Mouse (Mus musculus): ENCODE results near the gene Nme7. TPM values are rescaled to one million over a fixed set of nuclear protein-coding genes. Genes with fewer than 3 reads are reported as not detected.

Nme7 gene
- total and polyA plus RNA-seq, 2 experiments from 2014 or later = 9.0 to 10.5 TPM

GRCm38 (mm10) chr1:164314085-164314484 is 10.2 kb downstream of the Nme7 start:
- Histone ChIP-seq H3K4me1 (ENCODE audit: control insufficient read depth, insufficient read depth) (no peaks in the 10 kb centered on the region), H3K4me3 (ENCODE audit: low read depth, low read length) (no peak overlapping the region), H3K27ac (ENCODE audit: low read depth) (no peak overlapping the region), H3K9ac (replicated peaks; ENCODE audit: low read depth, low read length) (no peak overlapping the region), H3K4me2 (ENCODE audit: low read depth, low read length) (no peak overlapping the region), H3K36me3 (replicated peaks; ENCODE audit: control insufficient read depth, insufficient read depth, low read length) (peaks cover 12% of the 10 kb centered on the region; the same call in 1 of the 2 replicates), H3K9me3 (replicated peaks; ENCODE audit: control insufficient read depth, low read length) (no peaks in the 10 kb centered on the region), H3K27me3 (ENCODE audit: control insufficient read depth, insufficient read depth, low read length) (no peaks in the 10 kb centered on the region)
- WGBS = 90% methylated on average over 5 of the region's 5 CpGs
- no peak for TF ChIP-seq CTCF (IDR thresholded peaks at IDR 0.05; ENCODE audit: low read depth)
- TF ChIP-seq EP300 (IDR thresholded peaks at IDR 0.05; ENCODE audit: low read depth) = no peak
- ATAC-seq (ENCODE audit: insufficient read depth, low read depth) = no peak
- DNase-seq (ENCODE audit: low spot score) = no peak

- Histone ChIP-seq H3K4me3 (ENCODE audit: low read depth, low read length) (no peak overlapping the region), H3K9me3 (replicated peaks; ENCODE audit: control insufficient read depth, low read length) (no peaks in the 10 kb centered on the region), H3K4me1 (ENCODE audit: control insufficient read depth, insufficient read depth) (no peaks in the 10 kb centered on the region), H3K27ac (ENCODE audit: low read depth) (no peak overlapping the region), H3K36me3 (replicated peaks; ENCODE audit: control insufficient read depth, insufficient read depth, low read length) (peaks cover 12% of the 10 kb centered on the region; the same call in 1 of the 2 replicates), H3K27me3 (ENCODE audit: control insufficient read depth, insufficient read depth, low read length) (no peaks in the 10 kb centered on the region), H3K4me2 (ENCODE audit: low read depth, low read length) (no peak overlapping the region), H3K9ac (replicated peaks; ENCODE audit: low read depth, low read length) (no peak overlapping the region)
- ATAC-seq (ENCODE audit: insufficient read depth, low read depth) (no peak), DNase-seq (ENCODE audit: low spot score) (no peak)
- peak; percentile 50 for TF ChIP-seq CTCF (IDR thresholded peaks at IDR 0.05; ENCODE audit: low read depth)
- no peak for TF ChIP-seq EP300 (IDR thresholded peaks at IDR 0.05; ENCODE audit: low read depth)
- WGBS = 83% methylated on average over 8 of the region's 8 CpGs
Measured at GRCm38 (mm10) chr1:164315266-164315665, 11.3 kb downstream of the Nme7 start.

- Histone ChIP-seq H3K36me3 (replicated peaks; ENCODE audit: control insufficient read depth, insufficient read depth, low read length) (peaks cover 12% of the 10 kb centered on the region; the same call in 1 of the 2 replicates), H3K27ac (ENCODE audit: low read depth) (no peak overlapping the region), H3K9me3 (replicated peaks; ENCODE audit: control insufficient read depth, low read length) (no peaks in the 10 kb centered on the region), H3K4me3 (ENCODE audit: low read depth, low read length) (no peak overlapping the region), H3K4me2 (ENCODE audit: low read depth, low read length) (no peak overlapping the region), H3K9ac (replicated peaks; ENCODE audit: low read depth, low read length) (no peak overlapping the region), H3K4me1 (ENCODE audit: control insufficient read depth, insufficient read depth) (no peaks in the 10 kb centered on the region; the same call in 1 of the 2 replicates), H3K27me3 (ENCODE audit: control insufficient read depth, insufficient read depth, low read length) (no peaks in the 10 kb centered on the region)
- ATAC-seq (ENCODE audit: insufficient read depth, low read depth) = 0 out of 2 replicates have a peak, but pooled peaks have one; percentile 30
- TF ChIP-seq EP300 (IDR thresholded peaks at IDR 0.05; ENCODE audit: low read depth) (no peak), CTCF (IDR thresholded peaks at IDR 0.05; ENCODE audit: low read depth) (peak; percentile 98)
- 21% methylated on average over 3 of the region's 3 CpGs for WGBS
- DNase-seq (ENCODE audit: low spot score) = peak; percentile 53
Measured at GRCm38 (mm10) chr1:164316697-164317096, 12.8 kb downstream of the Nme7 start.

- 54% methylated on average over 9 of the region's 9 CpGs for WGBS
- H3K4me1 ChIP-seq (ENCODE audit: control insufficient read depth, insufficient read depth) = no peaks in the 10 kb centered on the region; the same call in 1 of the 2 replicates
- H3K9me3 ChIP-seq (replicated peaks; ENCODE audit: control insufficient read depth, low read length) = no peaks in the 10 kb centered on the region
- H3K36me3 ChIP-seq (replicated peaks; ENCODE audit: control insufficient read depth, insufficient read depth, low read length) = peaks cover 11% of the 10 kb centered on the region; the same call in 1 of the 2 replicates
- no peak overlapping the region for H3K4me3 ChIP-seq (ENCODE audit: low read depth, low read length)
- TF ChIP-seq CTCF (IDR thresholded peaks at IDR 0.05; ENCODE audit: low read depth) (no peak), EP300 (IDR thresholded peaks at IDR 0.05; ENCODE audit: low read depth) (no peak)
- H3K27me3 ChIP-seq (ENCODE audit: control insufficient read depth, insufficient read depth, low read length) = no peaks in the 10 kb centered on the region
- H3K27ac ChIP-seq (ENCODE audit: low read depth) = no peak overlapping the region
- ATAC-seq (ENCODE audit: insufficient read depth, low read depth) (no peak), DNase-seq (ENCODE audit: low spot score) (no peak)
- no peak overlapping the region for H3K9ac ChIP-seq (replicated peaks; ENCODE audit: low read depth, low read length)
- H3K4me2 ChIP-seq (ENCODE audit: low read depth, low read length) = no peak overlapping the region
Measured at GRCm38 (mm10) chr1:164317261-164317660, 13.3 kb downstream of the Nme7 start.

GRCm38 (mm10) chr1:164318474-164318873 is 14.6 kb downstream of the Nme7 start:
- no peak for TF ChIP-seq CTCF (IDR thresholded peaks at IDR 0.05; ENCODE audit: low read depth)
- TF ChIP-seq EP300 (IDR thresholded peaks at IDR 0.05; ENCODE audit: low read depth) = no peak
- Histone ChIP-seq H3K4me3 (ENCODE audit: low read depth, low read length) (no peak overlapping the region), H3K4me1 (ENCODE audit: control insufficient read depth, insufficient read depth) (no peaks in the 10 kb centered on the region; the same call in 1 of the 2 replicates), H3K9me3 (replicated peaks; ENCODE audit: control insufficient read depth, low read length) (no peaks in the 10 kb centered on the region), H3K4me2 (ENCODE audit: low read depth, low read length) (no peak overlapping the region), H3K27ac (ENCODE audit: low read depth) (no peak overlapping the region), H3K9ac (replicated peaks; ENCODE audit: low read depth, low read length) (no peak overlapping the region), H3K27me3 (ENCODE audit: control insufficient read depth, insufficient read depth, low read length) (no peaks in the 10 kb centered on the region), H3K36me3 (replicated peaks; ENCODE audit: control insufficient read depth, insufficient read depth, low read length) (0 out of 2 replicates have a peak, but pooled peaks cover 4% of the 10 kb centered on the region)
- 95% methylated on average over 5 of the region's 5 CpGs for WGBS
- ATAC-seq (ENCODE audit: insufficient read depth, low read depth) (no peak), DNase-seq (ENCODE audit: low spot score) (no peak)

Measured in heart, postnatal 0 days (tissue).